Mouse (Mus musculus) myocyte (in vitro differentiated cells): Measurements from ENCODE around the gene Myo1g.

ENCODE experiments used
- E2F4 ChIP-seq: IDR thresholded peaks from one replicate; pipeline ENCODE4 v1.6.1; 2011; ENCODE audit warnings: mild to moderate bottlenecking, control low read depth, moderate library complexity; ENCODE audit not compliant: insufficient read depth
- MAX ChIP-seq: IDR thresholded peaks from one replicate; pipeline ENCODE4 v1.6.1; 2011; ENCODE audit warnings: low read depth, mild to moderate bottlenecking, control low read depth
- MYOD1 ChIP-seq, 3 experiments: IDR thresholded peaks; one replicate each; pipeline ENCODE4 v1.6.1; 2011; ENCODE audit warnings: control low read depth in 2 of 3, low read depth in 2 of 3, mild to moderate bottlenecking in 2 of 3, moderate library complexity in 1 of 3; ENCODE audit not compliant: insufficient read length in 2 of 3, control insufficient read depth in 1 of 3
- POLR2A ChIP-seq: IDR thresholded peaks from one replicate; pipeline ENCODE4 v1.6.1; 2011; ENCODE audit warnings: low read depth, mild to moderate bottlenecking, control low read depth, moderate library complexity; ENCODE audit not compliant: insufficient read length
- POLR2AphosphoS2 ChIP-seq: IDR thresholded peaks from one replicate; pipeline ENCODE4 v1.6.1; 2011; ENCODE audit warnings: low read depth, control low read depth; ENCODE audit not compliant: insufficient read length
- TCF12 ChIP-seq: IDR thresholded peaks from one replicate; pipeline ENCODE4 v1.6.1; 2011; ENCODE audit warnings: mild to moderate bottlenecking, control low read depth; ENCODE audit not compliant: poor library complexity, insufficient read depth, severe bottlenecking
- TCF3 ChIP-seq: IDR thresholded peaks from one replicate; pipeline ENCODE4 v1.6.1; 2011; ENCODE audit warnings: low read depth, control low read depth; ENCODE audit not compliant: insufficient read length

DNA sequence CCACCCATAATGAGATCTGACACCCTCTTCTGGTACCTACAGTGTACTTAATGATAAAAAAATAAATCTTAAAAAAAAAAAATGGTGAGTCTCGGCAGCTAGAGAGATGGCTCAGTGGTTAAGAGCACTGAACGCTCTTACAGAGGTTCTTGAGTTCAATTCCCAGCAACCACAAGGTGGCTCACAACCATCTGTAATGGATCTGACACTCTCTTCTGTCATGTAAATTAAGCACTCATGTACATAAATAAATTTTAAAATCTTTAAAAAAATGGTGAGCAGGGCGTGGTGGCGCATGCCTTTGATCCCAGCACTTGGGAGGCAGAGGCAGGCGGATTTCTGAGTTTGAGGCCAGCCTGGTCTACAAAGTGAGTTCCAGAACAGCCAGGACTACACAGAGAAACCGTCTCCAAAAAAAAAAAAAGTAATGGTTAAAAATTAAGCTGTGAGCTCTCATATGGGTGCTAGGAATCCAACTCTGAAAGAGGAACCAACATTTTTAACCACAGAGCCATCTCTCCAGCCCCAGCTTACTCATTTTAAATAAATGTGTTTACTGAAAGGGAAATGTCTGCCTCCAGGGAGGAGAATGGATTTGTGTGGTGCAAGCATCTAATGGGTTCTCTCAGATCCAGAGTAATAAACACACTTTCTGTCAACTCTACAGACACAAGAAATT, 57.5 kb downstream of the Myo1g start:
- TF ChIP-seq POLR2A, result no peak
- TF ChIP-seq TCF12, result no peak
- no peak for TF ChIP-seq E2F4
- TF ChIP-seq POLR2AphosphoS2, result no peak
- TF ChIP-seq MYOD1 (IDR thresholded peaks at IDR 0.05; ENCODE audit: control insufficient read depth in 1 of 3, insufficient read length in 2 of 3, low read depth in 2 of 3), result no peak
- no peak for TF ChIP-seq MAX
- no peak for TF ChIP-seq TCF3
